Mouse (Mus musculus) cortical plate, adult 2 months (tissue): ENCODE data around the gene Llgl1.

Experiments
- CTCF ChIP-seq: fragments of 200-500 bp; IDR thresholded peaks from 2 replicates; pipeline ENCODE4 v1.5.1; 2011; ENCODE audit warnings: mild to moderate bottlenecking, control low read depth, low read length; ENCODE audit not compliant: insufficient read depth; ENCODE audit errors: extremely low read depth
- POLR2A ChIP-seq: fragments of 200-500 bp; IDR thresholded peaks from 2 replicates; pipeline ENCODE4 v1.6.1; 2011; ENCODE audit warnings: mild to moderate bottlenecking, low read length, control low read depth; ENCODE audit not compliant: insufficient read depth; ENCODE audit errors: extremely low read depth

GRCm38 (mm10) chr11:60701611-60702010, 2.1 kb downstream of the Llgl1 start:
- TF ChIP-seq POLR2A = no peak
- TF ChIP-seq CTCF = no peak
